Mouse (Mus musculus) megakaryocyte-erythroid progenitor cell, adult 5-6 weeks (primary cell): ENCODE measurements around the gene Ccdc65. TPM values are rescaled to one million over a fixed set of nuclear protein-coding genes. Genes with fewer than 3 reads are reported as not detected.
A peak's percentile ranks its signal among the peaks of the same experiment; 100 is the strongest.
"Not testable (repeated sequence)": the region's sequence is repeated elsewhere in the genome, so short reads cannot be mapped to it uniquely, and the experiment has no call there.

Experiments used
- ATAC-seq: replicated peaks from 2 replicates; pipeline ENCODE4 v1.8.0; 2016; ENCODE audit warnings: mild to moderate bottlenecking, inconsistent platforms; ENCODE audit not compliant: severe bottlenecking, poor library complexity, low FRiP score, low TSS enrichment
- total RNA-seq, 2 experiments: library from RNA; stranded (forward) in 1 of 2; stranded (reverse) in 1 of 2; fragments of 200-1000, 215-1000 nt in 1 of 2; fragments of >200 nt in 1 of 2; fragmentation: Nextera tagmentation in 1 of 2; gene quantifications; 2 replicates each; pipeline ENCODE4 v1.2.3; 2014 to 2017

The Ccdc65 gene
- total RNA-seq, 2 experiments from 2014 or later = not detected

GRCm38 (mm10) chr15:98730790-98731189, 22.8 kb downstream of the Ccdc65 start:
- ATAC-seq = no peak

- ATAC-seq = no peak
These were observed 24.1 kb downstream of the Ccdc65 start for GRCm38 (mm10) chr15:98732006-98732531.

- ATAC-seq = peak; percentile 52
These were observed 25.4 kb downstream of the Ccdc65 start for GRCm38 (mm10) chr15:98733370-98733769.

- ATAC-seq = no peak
These were observed 26.1 kb downstream of the Ccdc65 start for GRCm38 (mm10) chr15:98733976-98734566.

- no peak for ATAC-seq
These were observed 28.5 kb downstream of the Ccdc65 start for GRCm38 (mm10) chr15:98736521-98736920.

GRCm38 (mm10) chr15:98737881-98738280, 29.9 kb downstream of the Ccdc65 start:
- 0 out of 2 replicates have a peak, but pooled peaks have one; percentile 35 for ATAC-seq

- ATAC-seq = peak; percentile 60
These were observed 30.8 kb downstream of the Ccdc65 start for GRCm38 (mm10) chr15:98738796-98739195.

- no peak for ATAC-seq
These were observed 32.2 kb downstream of the Ccdc65 start for GRCm38 (mm10) chr15:98740219-98740618.

- no peak for ATAC-seq
These were observed 34.9 kb downstream of the Ccdc65 start for GRCm38 (mm10) chr15:98742766-98743428.

GRCm38 (mm10) chr15:98743863-98744262, 35.9 kb downstream of the Ccdc65 start:
- ATAC-seq = not testable (repeated sequence)

- no peak for ATAC-seq
These were observed 38.4 kb downstream of the Ccdc65 start for GRCm38 (mm10) chr15:98746344-98746965.

- no peak for ATAC-seq
These were observed 39.3 kb downstream of the Ccdc65 start for GRCm38 (mm10) chr15:98747296-98747695.

- no peak for ATAC-seq
These were observed 41.1 kb downstream of the Ccdc65 start for GRCm38 (mm10) chr15:98749093-98749492.

GRCm38 (mm10) chr15:98753021-98753423, 45.0 kb downstream of the Ccdc65 start:
- peak; percentile 75 for ATAC-seq

GRCm38 (mm10) chr15:98754125-98754524, 46.1 kb downstream of the Ccdc65 start:
- no peak for ATAC-seq

- ATAC-seq = peak; percentile 63
These were observed 54.2 kb downstream of the Ccdc65 start for GRCm38 (mm10) chr15:98762201-98762621.

- ATAC-seq = peak; percentile 92
These were observed 54.9 kb downstream of the Ccdc65 start, which contains the start of gene Arf3 for GRCm38 (mm10) chr15:98762670-98763529. TSS of gene Arf3 (minus strand) at chr15:98763214.

GRCm38 (mm10) chr15:98765929-98766328, 57.9 kb downstream of the Ccdc65 start:
- ATAC-seq = no peak

- ATAC-seq = no peak
These were observed 60.3 kb downstream of the Ccdc65 start for GRCm38 (mm10) chr15:98768259-98768658.
